Mouse (Mus musculus): ENCODE measurements around the gene Mettl21e. TPM values are rescaled to one million over a fixed set of nuclear protein-coding genes. Genes with fewer than 3 reads are reported as not detected.
"Not testable (repeated sequence)": the region's sequence is repeated elsewhere in the genome, so short reads cannot be mapped to it uniquely, and the experiment has no call there.

Mettl21e gene
- not detected for total RNA-seq (2021)
- not detected in 2 replicates for polyA plus RNA-seq (2012; rRNA removed)
- long read RNA-seq, result 0 reads

DNA sequence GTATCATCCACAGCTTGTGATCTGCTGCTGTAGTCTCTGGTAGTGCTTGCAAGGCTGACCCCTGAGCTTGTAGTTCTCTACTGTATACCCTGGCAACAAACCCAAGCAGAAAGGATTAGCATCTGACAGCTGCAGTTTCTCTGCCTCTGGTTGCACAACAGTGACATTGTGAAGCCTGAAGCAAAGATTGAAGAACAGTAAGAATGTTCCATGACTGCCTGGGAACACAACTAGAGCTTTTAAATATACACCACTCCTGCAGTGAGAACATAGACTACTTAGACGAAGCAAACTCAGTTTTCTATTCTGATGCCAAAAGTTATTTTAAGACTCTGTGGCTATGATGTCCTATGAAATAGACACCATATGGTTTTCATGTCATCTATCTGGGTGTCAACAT, at the start of gene Mettl21e:
TSS of gene Mettl21e (minus strand) at position 86 of the 400 bp plus-strand sequence.
- DNase-seq, result no peak

- not testable (repeated sequence) for DNase-seq
Measured at GRCm38 (mm10) chr1:44240440-44240839, 21.7 kb upstream of the Mettl21e start.

- no peak for DNase-seq
Measured at GRCm38 (mm10) chr1:44239969-44240368, 21.2 kb upstream of the Mettl21e start.

DNA sequence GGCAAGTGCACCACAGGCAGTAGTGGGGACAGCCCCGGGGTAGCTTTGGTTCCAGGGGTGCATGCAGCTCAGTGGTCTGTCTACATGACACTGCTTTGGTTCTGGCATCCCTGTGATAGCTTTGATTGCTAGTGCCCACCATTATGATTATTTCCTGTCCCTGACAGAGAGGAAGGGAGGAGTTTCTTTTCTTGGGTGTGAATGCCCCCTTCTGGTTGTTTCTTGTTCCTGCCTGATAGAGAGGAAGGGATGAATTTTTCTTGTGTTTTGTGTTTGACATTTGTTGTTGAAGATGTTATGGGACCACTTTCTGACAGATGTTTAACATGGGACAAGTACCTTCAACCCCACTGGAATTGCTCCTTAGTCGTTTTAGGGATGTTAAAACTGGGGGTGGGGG, 18.5 kb upstream of the Mettl21e start:
- DNase-seq, result no peak

DNA sequence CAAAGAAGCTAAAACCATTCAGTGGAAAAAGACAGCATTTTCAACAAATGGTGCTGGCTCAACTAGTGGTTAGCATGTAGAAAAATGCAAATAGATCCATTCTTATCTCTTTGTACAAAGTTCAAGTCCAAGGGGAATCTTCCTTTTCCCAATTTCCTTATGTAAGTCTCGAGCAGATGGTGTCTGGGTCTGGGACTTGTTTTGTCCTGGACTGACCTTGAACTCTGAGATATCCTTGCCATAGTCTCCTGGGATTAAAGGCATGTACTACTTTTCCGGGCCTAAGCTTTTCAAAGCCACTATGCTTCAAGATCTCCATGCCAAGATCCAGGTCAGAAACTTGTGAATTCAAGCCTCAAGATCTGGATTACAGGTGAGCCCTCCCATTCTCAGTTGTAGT, 16.6 kb upstream of the Mettl21e start:
- DNase-seq, result no peak

GRCm38 (mm10) chr1:44234531-44234930, 15.8 kb upstream of the Mettl21e start:
- DNase-seq, result not testable (repeated sequence)

GRCm38 (mm10) chr1:44229044-44229443, 10.3 kb upstream of the Mettl21e start:
- DNase-seq, result peak; percentile 55

GRCm38 (mm10) chr1:44217118-44217517, 1.6 kb downstream of the Mettl21e start:
- DNase-seq, result no peak

GRCm38 (mm10) chr1:44216352-44217116, 2.2 kb downstream of the Mettl21e start:
- DNase-seq, result no peak

DNA sequence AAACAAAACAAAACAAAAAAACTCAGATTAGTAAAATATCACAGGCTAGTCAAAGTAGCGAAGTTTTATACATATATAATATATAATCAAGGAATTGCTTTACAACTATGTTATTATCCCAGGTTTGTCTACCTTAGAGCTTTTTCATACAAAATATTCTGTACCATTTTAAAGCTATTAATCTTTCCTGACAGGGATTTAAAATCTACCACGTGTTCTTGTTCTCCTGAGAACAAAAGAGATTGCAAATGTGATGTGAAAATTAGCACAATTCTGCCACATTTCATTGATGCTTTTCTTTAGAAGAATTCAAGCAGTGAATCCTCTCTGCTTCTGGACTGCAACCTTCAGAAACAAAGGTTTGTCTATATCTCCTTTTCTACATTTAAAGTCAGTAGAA, 4.3 kb downstream of the Mettl21e start:
- no peak for DNase-seq

- DNase-seq, result no peak
Measured at GRCm38 (mm10) chr1:44202876-44203275, 15.9 kb downstream of the Mettl21e start.

- DNase-seq, result peak; percentile 52
Measured at GRCm38 (mm10) chr1:44198273-44199171, 20.2 kb downstream of the Mettl21e start.

DNA sequence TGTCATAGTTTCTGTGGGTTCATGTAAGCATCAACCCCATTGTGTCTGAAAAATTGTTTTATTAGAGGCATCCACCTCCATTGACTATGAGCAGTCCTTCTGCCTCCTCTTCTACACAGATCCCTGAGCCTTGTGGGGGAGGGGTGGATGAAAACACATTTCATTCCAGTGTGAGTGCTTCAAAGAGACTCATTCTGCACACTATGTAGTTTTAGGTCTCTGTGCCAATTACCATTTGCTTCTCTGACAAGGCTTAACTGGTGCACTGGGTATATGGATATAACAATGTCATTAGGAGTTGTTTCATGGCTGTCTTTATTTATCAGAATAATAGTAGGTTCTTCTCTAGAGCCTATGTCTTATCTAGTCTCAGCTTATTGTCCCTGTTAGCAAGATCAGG, 32.4 kb downstream of the Mettl21e start:
- peak; percentile 12 for DNase-seq

DNA sequence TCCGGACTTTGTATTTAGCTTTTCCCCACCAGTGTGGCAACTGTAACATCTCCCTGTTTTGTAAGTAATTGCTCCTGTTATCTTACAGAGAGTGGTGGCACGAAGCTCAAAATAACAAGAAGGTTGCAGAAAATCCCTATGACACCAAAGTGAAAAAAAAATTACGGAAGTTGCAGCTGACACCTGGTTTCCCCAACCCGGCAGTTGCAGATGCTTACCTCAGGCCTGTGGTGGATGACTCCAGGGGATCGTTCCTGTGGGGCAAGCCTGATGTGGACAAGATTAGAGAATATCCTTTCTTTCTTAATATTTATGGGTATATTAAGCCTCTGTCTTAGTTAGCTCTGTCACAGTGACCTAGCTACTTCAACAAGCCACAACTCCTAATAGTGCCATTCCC, 40.7 kb downstream of the Mettl21e start:
- DNase-seq, result no peak

DNA sequence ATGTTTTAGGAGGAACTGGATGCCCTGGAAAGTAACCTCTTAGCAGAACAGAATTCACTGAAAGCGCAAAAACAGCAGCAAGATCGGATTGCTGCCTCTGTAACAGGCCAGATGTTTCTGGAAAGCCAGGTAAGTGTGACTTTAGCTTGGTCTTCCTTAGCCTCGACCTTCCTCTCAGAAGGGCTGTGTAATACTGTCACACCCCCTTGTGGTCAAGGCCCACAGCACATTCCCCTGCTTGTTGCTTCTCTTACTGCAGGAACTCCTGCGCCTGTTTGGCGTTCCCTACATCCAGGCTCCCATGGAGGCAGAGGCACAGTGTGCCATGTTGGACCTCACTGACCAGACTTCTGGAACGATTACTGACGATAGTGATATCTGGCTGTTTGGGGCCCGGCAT, 44.9 kb downstream of the Mettl21e start:
- no peak for DNase-seq

- DNase-seq, result no peak
Measured at GRCm38 (mm10) chr1:44172656-44173055, 46.1 kb downstream of the Mettl21e start.

DNA sequence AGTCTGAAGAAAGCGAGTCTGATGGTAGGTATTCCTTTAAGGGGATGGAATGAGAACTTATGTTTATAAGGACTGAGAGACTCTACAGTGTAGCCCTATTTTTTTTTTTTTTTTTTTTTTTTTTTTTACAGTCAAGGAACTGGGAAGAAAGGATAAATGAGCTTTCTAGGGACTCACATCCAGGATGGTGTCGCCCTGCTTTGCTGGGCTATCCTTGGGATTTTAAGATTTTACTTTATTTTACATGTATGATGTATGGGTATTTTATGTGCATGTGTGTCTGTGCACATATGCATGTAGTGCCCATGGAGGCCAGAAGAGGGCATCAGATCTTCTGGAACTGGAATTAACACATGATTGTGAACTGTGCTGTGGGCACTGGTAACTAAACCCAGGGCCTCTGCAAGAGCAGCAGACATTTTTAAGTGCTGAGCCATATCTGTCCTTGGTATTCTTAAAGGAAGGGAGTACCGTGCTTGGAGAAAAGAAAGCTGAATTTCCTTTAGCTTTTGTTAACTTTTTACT, 50.8 kb downstream of the Mettl21e start:
- no peak for DNase-seq

- DNase-seq, result no peak
Measured at GRCm38 (mm10) chr1:44162389-44162788, 56.4 kb downstream of the Mettl21e start.

- DNase-seq, result no peak
Measured at GRCm38 (mm10) chr1:44161818-44162217, 56.9 kb downstream of the Mettl21e start.

GRCm38 (mm10) chr1:44158317-44158716, 60.4 kb downstream of the Mettl21e start:
- no peak for DNase-seq

DNA sequence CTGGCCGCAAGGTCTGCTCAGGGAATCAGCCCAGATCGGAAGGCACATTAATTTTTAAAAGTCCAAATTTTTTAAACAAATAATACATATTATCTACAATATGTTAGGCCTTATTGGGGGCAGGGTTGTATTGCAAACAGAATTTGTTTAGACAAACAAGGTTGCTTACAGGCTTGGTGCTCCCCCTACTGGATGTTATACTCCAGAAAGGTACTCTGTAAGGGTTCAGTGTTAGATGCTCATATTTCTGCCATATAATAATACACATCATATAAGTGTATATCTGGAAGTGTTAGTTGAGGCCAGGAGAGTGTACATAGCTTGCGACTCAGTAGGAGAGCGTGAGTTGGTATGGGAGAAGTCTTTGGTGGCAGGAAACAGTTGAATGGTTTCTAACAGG, 63.5 kb downstream of the Mettl21e start:
- no peak for DNase-seq
